Mouse (Mus musculus) lung, postnatal 0 days (tissue): ENCODE data around the gene Casp9. TPM values are rescaled to one million over a fixed set of nuclear protein-coding genes. Genes with fewer than 3 reads are reported as not detected.

Experiments used
- ATAC-seq: fragments of 200-750 bp; cut with Nextera tagmentation; 2 replicates; pipeline ENCODE4 v1.8.0; 2017; ENCODE audit warnings: moderate library complexity
- DNase-seq: peaks from one replicate; pipeline ENCODE4 v3.0.0-alpha.2; 2016; ENCODE audit warnings: low spot score
- H3K27ac ChIP-seq: fragments of 300-500 bp; sonication (generic); 2 replicates; pipeline ENCODE4 v1.5.1; 2014; ENCODE audit warnings: antibody characterized with exemption, mild to moderate bottlenecking, low read length, mixed read lengths
- H3K27me3 ChIP-seq: fragments of 300-500 bp; sonication (generic); replicated peaks from 2 replicates; pipeline ENCODE4 v1.6.1; 2014; ENCODE audit warnings: low read length, mixed read lengths; ENCODE audit not compliant: insufficient read depth
- H3K36me3 ChIP-seq: fragments of 300-500 bp; sonication (generic); 2 replicates; pipeline ENCODE4 v1.6.1; 2014; ENCODE audit warnings: low read length, mixed read lengths; ENCODE audit not compliant: insufficient read depth
- H3K4me1 ChIP-seq: fragments of 300-500 bp; sonication (generic); 2 replicates; pipeline ENCODE4 v1.6.1; 2014; ENCODE audit warnings: antibody characterized with exemption, low read depth, low read length, mixed read lengths; ENCODE audit not compliant: insufficient read depth
- H3K4me2 ChIP-seq: fragments of 300-500 bp; sonication (generic); replicated peaks from 2 replicates; pipeline ENCODE4 v1.6.1; 2014; ENCODE audit warnings: low read depth, mild to moderate bottlenecking, low read length, moderate library complexity, mixed read lengths
- H3K4me3 ChIP-seq: fragments of 300-500 bp; sonication (generic); 2 replicates; pipeline ENCODE4 v1.5.1; 2014; ENCODE audit warnings: low read depth, low read length
- H3K9ac ChIP-seq: fragments of 300-500 bp; sonication (generic); replicated peaks from 2 replicates; pipeline ENCODE4 v1.6.1; 2014; ENCODE audit warnings: low read depth, mild to moderate bottlenecking
- H3K9me3 ChIP-seq: fragments of 300-500 bp; sonication (generic); 2 replicates; pipeline ENCODE4 v1.6.1; 2016; ENCODE audit warnings: low read length, mixed read lengths
- CTCF ChIP-seq: IDR thresholded peaks from 2 replicates; pipeline ENCODE4 v1.5.1; 2016; ENCODE audit warnings: antibody characterized with exemption, mild to moderate bottlenecking
- EP300 ChIP-seq: IDR thresholded peaks from 2 replicates; pipeline ENCODE4 v1.6.1; 2016; ENCODE audit warnings: antibody characterized with exemption, mild to moderate bottlenecking, control low read depth
- WGBS: fragments of 180-500 bp; shearing (Covaris S2); extraction: QIAGEN DNeasy Blood & Tissue Kit; methylation state at CpG from one replicate; pipeline ENCODE4 v1.1.7; 2014; 5-methylcytosine and 5-hydroxymethylcytosine counted together
- polyA plus RNA-seq: library from polyadenylated mRNA; unstranded; fragments of >200 nt; fragmentation: Nextera tagmentation; extraction: Ambion mirVana; gene quantifications from 2 replicates; pipeline ENCODE4 v1.2.1, GENCODE M21; 2015

Casp9 gene
- polyA plus RNA-seq, 1 experiment from 2014 or later: 20.2 TPM

DNA sequence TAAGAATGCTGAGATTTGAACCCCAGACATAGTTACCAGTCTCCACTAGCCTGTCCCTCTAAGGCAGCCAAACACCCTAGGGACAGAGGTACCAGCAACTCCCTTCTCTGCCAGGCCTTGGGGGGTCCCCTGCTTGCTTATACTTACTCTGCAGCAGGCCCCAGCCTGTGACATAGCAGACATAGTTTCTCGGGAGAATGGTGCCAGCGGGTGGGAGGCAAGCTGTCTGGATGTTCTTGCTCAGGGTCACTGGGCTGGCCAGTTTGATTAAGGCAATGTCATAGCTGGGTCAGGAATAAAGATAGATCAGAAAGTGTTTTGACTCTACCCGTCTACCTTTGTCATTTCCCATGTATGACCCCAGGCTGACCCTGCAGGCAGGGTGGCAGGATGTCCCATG, 27.8 kb downstream of the Casp9 start:
- Histone ChIP-seq H3K4me1 (no peaks in the 10 kb centered on the region), H3K4me3 (no peak overlapping the region), H3K27me3 (no peaks in the 10 kb centered on the region), H3K36me3 (no peaks in the 10 kb centered on the region), H3K27ac (no peak overlapping the region), H3K4me2 (no peak overlapping the region), H3K9ac (no peak overlapping the region), H3K9me3 (no peaks in the 10 kb centered on the region)
- no peak for DNase-seq
- ATAC-seq: no peak
- WGBS: 47% methylated on average over 3 of the region's 3 CpGs
- no peak for TF ChIP-seq CTCF
- TF ChIP-seq EP300: no peak

GRCm38 (mm10) chr4:141822089-141822488, 28.7 kb downstream of the Casp9 start:
- DNase-seq: no peak
- WGBS: 68% methylated on average over 10 of the region's 10 CpGs

GRCm38 (mm10) chr4:141822979-141823378, 29.6 kb downstream of the Casp9 start:
- TF ChIP-seq CTCF (no peak), EP300 (no peak)
- peak; percentile 31 for DNase-seq
- Histone ChIP-seq H3K27me3 (no peaks in the 10 kb centered on the region), H3K9ac (no peak overlapping the region), H3K36me3 (no peaks in the 10 kb centered on the region), H3K27ac (no peak overlapping the region), H3K4me1 (no peaks in the 10 kb centered on the region), H3K4me3 (no peak overlapping the region), H3K4me2 (no peak overlapping the region), H3K9me3 (no peaks in the 10 kb centered on the region)
- 61% methylated on average over 3 of the region's 3 CpGs for WGBS
- peak; percentile 46; the same call in 1 of the 2 replicates for ATAC-seq

More at GRCm38 (mm10) chr4:141822089-141822488, 28.7 kb downstream of the Casp9 start:
- ATAC-seq: no peak
- no peak for TF ChIP-seq EP300
- TF ChIP-seq CTCF: peak; percentile 59
- no peak overlapping the region for H3K4me3 ChIP-seq
- H3K4me1 ChIP-seq: no peaks in the 10 kb centered on the region
- H3K4me2 ChIP-seq: no peak overlapping the region
- no peaks in the 10 kb centered on the region for H3K9me3 ChIP-seq
- H3K36me3 ChIP-seq: no peaks in the 10 kb centered on the region
- no peak overlapping the region for H3K9ac ChIP-seq
- no peaks in the 10 kb centered on the region for H3K27me3 ChIP-seq
- no peak overlapping the region for H3K27ac ChIP-seq

GRCm38 (mm10) chr4:141826060-141826459, 32.6 kb downstream of the Casp9 start, which contains the start of gene Cela2a:
TSS of gene Cela2a (minus strand) at chr4:141826160.
- Histone ChIP-seq H3K4me3 (no peak within 1 kb of the TSS), H3K4me1 (no peaks in the 10 kb centered on the region), H3K9ac (no peak within 1 kb of the TSS), H3K36me3 (no peaks in the 10 kb centered on the region), H3K27me3 (no peaks in the 10 kb centered on the region), H3K27ac (no peak within 1 kb of the TSS), H3K4me2 (no peak within 1 kb of the TSS), H3K9me3 (no peaks in the 10 kb centered on the region)
- no peak for ATAC-seq
- no peak for DNase-seq
- WGBS: 41% methylated on average over 5 of the region's 5 CpGs
- TF ChIP-seq EP300 (no peak), CTCF (no peak)

GRCm38 (mm10) chr4:141827401-141827800, 34.0 kb downstream of the Casp9 start:
- no peaks in the 10 kb centered on the region for H3K27me3 ChIP-seq
- no peaks in the 10 kb centered on the region for H3K4me1 ChIP-seq
- no peak overlapping the region for H3K9ac ChIP-seq
- H3K36me3 ChIP-seq: no peaks in the 10 kb centered on the region
- H3K4me2 ChIP-seq: no peak overlapping the region
- no peak overlapping the region for H3K27ac ChIP-seq
- ATAC-seq (no peak), DNase-seq (no peak)
- H3K4me3 ChIP-seq: no peak overlapping the region
- H3K9me3 ChIP-seq: no peaks in the 10 kb centered on the region
- WGBS: 81% methylated on average over 2 of the region's 2 CpGs
- TF ChIP-seq EP300: no peak
- TF ChIP-seq CTCF: no peak

DNA sequence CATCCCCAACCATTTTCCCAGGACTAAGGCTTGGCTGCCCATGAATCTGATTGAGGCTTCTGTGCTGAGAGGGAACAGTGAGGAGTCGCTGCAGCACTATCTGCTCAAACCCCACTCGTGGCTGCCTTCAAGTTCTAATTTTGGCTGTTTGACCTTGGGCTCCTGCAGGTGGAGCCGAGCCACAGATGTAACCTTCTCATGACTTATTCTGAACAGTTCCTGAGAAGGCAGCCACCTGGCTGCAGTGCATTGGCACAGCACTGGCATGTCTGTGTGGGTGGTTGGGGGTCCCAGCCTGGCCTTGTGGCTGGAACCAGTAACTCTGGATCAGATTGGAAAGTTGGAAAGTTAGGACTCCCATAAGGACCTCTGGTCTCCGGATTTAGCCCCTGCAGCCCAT, 34.8 kb downstream of the Casp9 start:
- TF ChIP-seq CTCF (no peak), EP300 (no peak)
- H3K36me3 ChIP-seq: no peaks in the 10 kb centered on the region
- H3K4me2 ChIP-seq: no peak overlapping the region
- DNase-seq (no peak), ATAC-seq (no peak)
- no peaks in the 10 kb centered on the region for H3K9me3 ChIP-seq
- H3K27ac ChIP-seq: no peak overlapping the region
- no peak overlapping the region for H3K4me3 ChIP-seq
- H3K4me1 ChIP-seq: no peaks in the 10 kb centered on the region
- no peaks in the 10 kb centered on the region for H3K27me3 ChIP-seq
- WGBS: 64% methylated on average over 4 of the region's 4 CpGs
- H3K9ac ChIP-seq: no peak overlapping the region

DNA sequence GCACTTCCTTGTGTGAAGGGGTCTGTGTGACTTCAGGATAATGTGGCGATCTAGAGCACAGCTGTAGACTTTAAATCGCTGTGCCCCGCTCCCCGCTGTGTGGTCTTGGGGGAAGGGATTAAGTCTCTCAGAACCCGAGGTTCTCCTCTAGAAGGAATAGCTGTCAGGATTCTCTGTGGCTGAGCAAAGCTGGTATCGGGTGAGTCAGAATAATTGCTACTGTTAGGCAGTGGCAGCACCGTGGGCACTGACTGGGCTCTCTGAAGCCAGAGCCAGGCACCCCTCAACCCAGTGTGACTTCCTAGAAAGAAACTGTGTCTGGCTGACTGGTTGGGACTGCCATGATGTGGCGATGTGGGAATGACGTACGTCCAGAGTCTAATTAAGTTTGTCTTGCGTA, 37.0 kb downstream of the Casp9 start:
- no peaks in the 10 kb centered on the region for H3K4me1 ChIP-seq
- no peak for TF ChIP-seq CTCF
- TF ChIP-seq EP300: no peak
- no peak overlapping the region for H3K4me2 ChIP-seq
- 51% methylated on average over 11 of the region's 11 CpGs for WGBS
- H3K9ac ChIP-seq: no peak overlapping the region
- H3K9me3 ChIP-seq: no peaks in the 10 kb centered on the region
- H3K36me3 ChIP-seq: no peaks in the 10 kb centered on the region
- no peak overlapping the region for H3K4me3 ChIP-seq
- DNase-seq (no peak), ATAC-seq (no peak)
- no peak overlapping the region for H3K27ac ChIP-seq
- H3K27me3 ChIP-seq: no peaks in the 10 kb centered on the region
